Mouse (Mus musculus) C2C12 (cell line): ENCODE measurements around the gene Xndc1.

Experiments
- CTCF ChIP-seq: IDR thresholded peaks from one replicate; pipeline ENCODE4 v1.5.1; 2011; ENCODE audit not compliant: control insufficient read depth, insufficient read depth, insufficient read length
- MAX ChIP-seq: IDR thresholded peaks from one replicate; pipeline ENCODE4 v1.6.1; 2011; ENCODE audit warnings: mild to moderate bottlenecking, control low read depth
- MYOD1 ChIP-seq: IDR thresholded peaks from one replicate; pipeline ENCODE4 v1.6.1; 2011; ENCODE audit warnings: low read depth; ENCODE audit not compliant: control insufficient read depth, insufficient read length
- MYOG ChIP-seq: IDR thresholded peaks from one replicate; pipeline ENCODE4 v1.6.1; 2011; ENCODE audit not compliant: control insufficient read depth, insufficient read length; ENCODE audit errors: extremely low read depth

DNA sequence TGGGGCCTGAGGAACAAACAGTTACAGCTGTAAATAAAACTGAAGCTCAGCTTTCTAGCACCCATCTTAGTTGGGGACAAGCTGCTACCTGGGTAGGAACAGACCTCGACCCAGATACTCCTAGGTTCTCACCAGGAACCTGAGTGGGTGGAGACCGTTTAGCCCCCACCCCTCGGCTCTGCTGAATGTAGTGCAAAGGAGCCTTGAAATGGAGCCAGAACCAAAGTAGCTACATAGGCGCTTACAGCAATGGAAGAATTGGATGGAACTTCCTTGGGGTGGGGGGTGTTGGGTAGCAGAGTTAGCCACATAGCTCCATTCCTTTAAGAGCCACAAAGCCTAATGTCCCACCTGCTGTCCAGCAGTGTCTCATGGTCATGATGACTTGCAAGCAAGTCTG is 48.4 kb upstream of the Xndc1 start:
- TF ChIP-seq CTCF, result no peak
- TF ChIP-seq MYOG, result no peak
- no peak for TF ChIP-seq MYOD1
- TF ChIP-seq MAX, result no peak
